Mouse (Mus musculus) embryonic facial prominence, embryonic 12.5 days (tissue): ENCODE data around the gene Sema3e. TPM values are rescaled to one million over a fixed set of nuclear protein-coding genes. Genes with fewer than 3 reads are reported as not detected.
A peak's percentile ranks its signal among the peaks of the same experiment; 100 is the strongest.

Experiments used
- ATAC-seq: fragments of 200-750 bp; cut with Nextera tagmentation; 2 replicates; pipeline ENCODE4 v1.8.0; 2017; ENCODE audit not compliant: insufficient number of reproducible peaks, insufficient read depth, low FRiP score, low TSS enrichment
- H3K27ac ChIP-seq: fragments of 300-500 bp; sonication (generic); 2 replicates; pipeline ENCODE4 v1.5.1; 2016; ENCODE audit warnings: mild to moderate bottlenecking
- H3K27me3 ChIP-seq: fragments of 300-500 bp; sonication (generic); 2 replicates; pipeline ENCODE4 v1.6.1; 2016; ENCODE audit warnings: mild to moderate bottlenecking, moderate library complexity
- H3K36me3 ChIP-seq: fragments of 300-500 bp; sonication (generic); 2 replicates; pipeline ENCODE4 v1.6.1; 2016; ENCODE audit warnings: mild to moderate bottlenecking
- H3K4me1 ChIP-seq: fragments of 300-500 bp; sonication (generic); 2 replicates; pipeline ENCODE4 v1.6.1; 2016
- H3K4me2 ChIP-seq: fragments of 300-500 bp; sonication (generic); replicated peaks from 2 replicates; pipeline ENCODE4 v1.6.1; 2016; ENCODE audit warnings: mild to moderate bottlenecking, moderate library complexity
- H3K4me3 ChIP-seq: fragments of 300-500 bp; sonication (generic); 2 replicates; pipeline ENCODE4 v1.5.1; 2016; ENCODE audit warnings: mild to moderate bottlenecking
- H3K9ac ChIP-seq: fragments of 300-500 bp; sonication (generic); 2 replicates; pipeline ENCODE4 v1.6.1; 2016; ENCODE audit warnings: mild to moderate bottlenecking, moderate library complexity
- H3K9me3 ChIP-seq: fragments of 300-500 bp; sonication (generic); 2 replicates; pipeline ENCODE4 v1.6.1; 2016; ENCODE audit warnings: mild to moderate bottlenecking, moderate library complexity
- WGBS: fragments of 180-500 bp; shearing (Covaris S2); methylation state at CpG from one replicate; pipeline ENCODE4 v1.1.7; 2016; 5-methylcytosine and 5-hydroxymethylcytosine counted together
- polyA plus RNA-seq: library from polyadenylated mRNA; unstranded; fragments of >200 nt; fragmentation: Nextera tagmentation; extraction: Ambion mirVana; gene quantifications from 2 replicates; pipeline ENCODE4 v1.2.1, GENCODE M21; 2016

Gene Sema3e
- 3.0 and 3.2 TPM in 2 replicates for polyA plus RNA-seq

- Histone ChIP-seq H3K27me3 (peaks cover 6% of the 10 kb centered on the region), H3K9ac (peak within 1 kb of the TSS; percentile 36), H3K36me3 (no peaks in the 10 kb centered on the region), H3K27ac (no peak within 1 kb of the TSS), H3K4me1 (peaks cover 3% of the 10 kb centered on the region; the same call in 1 of the 2 replicates), H3K4me3 (peak within 1 kb of the TSS; percentile 54), H3K4me2 (peak within 1 kb of the TSS; percentile 85), H3K9me3 (peaks cover 5% of the 10 kb centered on the region; the same call in 1 of the 2 replicates)
- WGBS: under 1% methylated on average over 47 of the region's 47 CpGs
- ATAC-seq: peak; percentile 74
Measured at GRCm38 (mm10) chr5:14025205-14026124, at the start of gene Sema3e. Gene Sema3e (plus strand): TSS chr5:14025276.

- no peaks in the 10 kb centered on the region for H3K36me3 ChIP-seq
- no peak overlapping the region for H3K9ac ChIP-seq
- no peak overlapping the region for H3K27ac ChIP-seq
- no peaks in the 10 kb centered on the region for H3K27me3 ChIP-seq
- H3K4me1 ChIP-seq: 0 out of 2 replicates have a peak, but pooled peaks cover 3% of the 10 kb centered on the region
- no peak overlapping the region for H3K4me2 ChIP-seq
- ATAC-seq: no peak
- no peaks in the 10 kb centered on the region for H3K9me3 ChIP-seq
- WGBS: 32% methylated on average over 3 of the region's 3 CpGs
- no peak overlapping the region for H3K4me3 ChIP-seq
Measured at GRCm38 (mm10) chr5:13977576-13977975, 47.5 kb upstream of the Sema3e start.

- no peak overlapping the region for H3K4me3 ChIP-seq
- ATAC-seq: no peak
- no peaks in the 10 kb centered on the region for H3K27me3 ChIP-seq
- 91% methylated on average over 4 of the region's 4 CpGs for WGBS
- no peaks in the 10 kb centered on the region for H3K36me3 ChIP-seq
- H3K27ac ChIP-seq: no peak overlapping the region
- H3K4me1 ChIP-seq: 0 out of 2 replicates have a peak, but pooled peaks cover 6% of the 10 kb centered on the region
- H3K4me2 ChIP-seq: no peak overlapping the region
- no peak overlapping the region for H3K9ac ChIP-seq
- no peaks in the 10 kb centered on the region for H3K9me3 ChIP-seq
Measured at GRCm38 (mm10) chr5:13979156-13979555, 45.9 kb upstream of the Sema3e start.

GRCm38 (mm10) chr5:13982417-13983054 lies 42.5 kb upstream of the Sema3e start:
- H3K9ac ChIP-seq: no peak overlapping the region
- no peaks in the 10 kb centered on the region for H3K9me3 ChIP-seq
- no peak overlapping the region for H3K4me3 ChIP-seq
- H3K27me3 ChIP-seq: no peaks in the 10 kb centered on the region
- H3K36me3 ChIP-seq: no peaks in the 10 kb centered on the region
- H3K27ac ChIP-seq: no peak overlapping the region
- H3K4me1 ChIP-seq: peaks cover 8% of the 10 kb centered on the region; the same call in 1 of the 2 replicates
- no peak overlapping the region for H3K4me2 ChIP-seq
- WGBS: 39% methylated on average over 7 of the region's 7 CpGs
- ATAC-seq: 0 out of 2 replicates have a peak, but pooled peaks have one; percentile 52

GRCm38 (mm10) chr5:13983608-13984007 lies 41.5 kb upstream of the Sema3e start:
- H3K9me3 ChIP-seq: no peaks in the 10 kb centered on the region
- 54% methylated on average over 4 of the region's 4 CpGs for WGBS
- no peak for ATAC-seq

GRCm38 (mm10) chr5:13985669-13986068 lies 39.4 kb upstream of the Sema3e start:
- H3K27ac ChIP-seq: no peak overlapping the region
- no peak overlapping the region for H3K4me2 ChIP-seq
- H3K9me3 ChIP-seq: no peaks in the 10 kb centered on the region
- no peak for ATAC-seq
- no peak overlapping the region for H3K4me3 ChIP-seq
- peaks cover 8% of the 10 kb centered on the region; the same call in 1 of the 2 replicates for H3K4me1 ChIP-seq
- no peak overlapping the region for H3K9ac ChIP-seq
- no peaks in the 10 kb centered on the region for H3K36me3 ChIP-seq
- WGBS: 92% methylated on average over 3 of the region's 3 CpGs
- no peaks in the 10 kb centered on the region for H3K27me3 ChIP-seq

More at GRCm38 (mm10) chr5:13983608-13984007, 41.5 kb upstream of the Sema3e start:
- no peaks in the 10 kb centered on the region for H3K36me3 ChIP-seq
- H3K27ac ChIP-seq: no peak overlapping the region
- no peak overlapping the region for H3K4me3 ChIP-seq
- H3K27me3 ChIP-seq: no peaks in the 10 kb centered on the region
- peaks cover 8% of the 10 kb centered on the region; the same call in 1 of the 2 replicates for H3K4me1 ChIP-seq
- H3K9ac ChIP-seq: no peak overlapping the region
- H3K4me2 ChIP-seq: no peak overlapping the region

- no peak overlapping the region for H3K4me2 ChIP-seq
- no peaks in the 10 kb centered on the region for H3K36me3 ChIP-seq
- H3K4me3 ChIP-seq: no peak overlapping the region
- H3K27me3 ChIP-seq: no peaks in the 10 kb centered on the region
- H3K27ac ChIP-seq: no peak overlapping the region
- H3K9ac ChIP-seq: no peak overlapping the region
- no peak for ATAC-seq
- H3K4me1 ChIP-seq: peaks cover 8% of the 10 kb centered on the region; the same call in 1 of the 2 replicates
- H3K9me3 ChIP-seq: no peaks in the 10 kb centered on the region
- 61% methylated on average over 1 of the region's 1 CpGs for WGBS
Measured at GRCm38 (mm10) chr5:13987123-13987522, 38.0 kb upstream of the Sema3e start.

GRCm38 (mm10) chr5:13988023-13988422 lies 37.1 kb upstream of the Sema3e start:
- Histone ChIP-seq H3K27me3 (no peaks in the 10 kb centered on the region), H3K4me2 (no peak overlapping the region), H3K4me3 (no peak overlapping the region), H3K4me1 (peaks cover 3% of the 10 kb centered on the region; the same call in 1 of the 2 replicates), H3K9ac (no peak overlapping the region), H3K27ac (no peak overlapping the region), H3K36me3 (no peaks in the 10 kb centered on the region), H3K9me3 (no peaks in the 10 kb centered on the region)
- ATAC-seq: no peak
- 68% methylated on average over 2 of the region's 2 CpGs for WGBS

GRCm38 (mm10) chr5:13992734-13993396 lies 32.2 kb upstream of the Sema3e start:
- Histone ChIP-seq H3K4me3 (no peak overlapping the region), H3K9ac (no peak overlapping the region), H3K36me3 (no peaks in the 10 kb centered on the region), H3K9me3 (peaks cover 2% of the 10 kb centered on the region; the same call in 1 of the 2 replicates), H3K27ac (no peak overlapping the region), H3K4me1 (no peaks in the 10 kb centered on the region), H3K4me2 (no peak overlapping the region), H3K27me3 (no peaks in the 10 kb centered on the region)
- no peak for ATAC-seq
- WGBS: 57% methylated on average over 11 of the region's 11 CpGs

GRCm38 (mm10) chr5:14028341-14028740 lies 3.3 kb downstream of the Sema3e start:
- ATAC-seq: no peak
- Histone ChIP-seq H3K9ac (no peak overlapping the region), H3K36me3 (no peaks in the 10 kb centered on the region), H3K4me2 (no peak overlapping the region), H3K4me3 (no peak overlapping the region), H3K27ac (no peak overlapping the region), H3K27me3 (peaks cover 6% of the 10 kb centered on the region), H3K4me1 (peaks cover 3% of the 10 kb centered on the region; the same call in 1 of the 2 replicates), H3K9me3 (no peaks in the 10 kb centered on the region)
- WGBS: 87% methylated on average over 7 of the region's 7 CpGs

GRCm38 (mm10) chr5:14030796-14031195 lies 5.7 kb downstream of the Sema3e start:
- H3K27me3 ChIP-seq: peaks cover 4% of the 10 kb centered on the region
- ATAC-seq: no peak
- peaks cover 1% of the 10 kb centered on the region; the same call in 1 of the 2 replicates for H3K4me1 ChIP-seq
- no peak overlapping the region for H3K9ac ChIP-seq
- H3K27ac ChIP-seq: no peak overlapping the region
- H3K9me3 ChIP-seq: no peaks in the 10 kb centered on the region
- 86% methylated on average over 1 of the region's 1 CpGs for WGBS
- no peaks in the 10 kb centered on the region for H3K36me3 ChIP-seq
- no peak overlapping the region for H3K4me2 ChIP-seq
- no peak overlapping the region for H3K4me3 ChIP-seq
